Mouse (Mus musculus): Measurements from ENCODE around the gene Rpl36-ps4. TPM values are rescaled to one million over a fixed set of nuclear protein-coding genes. Genes with fewer than 3 reads are reported as not detected.
A peak's percentile ranks its signal among the peaks of the same experiment; 100 is the strongest.
"Not testable (repeated sequence)": the region's sequence is repeated elsewhere in the genome, so short reads cannot be mapped to it uniquely, and the experiment has no call there.

Gene Rpl36-ps4
- total RNA-seq, 2 experiments from 2014 or later: not detected

- DNase-seq: peak; percentile 77
Measured at GRCm38 (mm10) chr17:87948965-87949584, 28.3 kb downstream of the Rpl36-ps4 start.

GRCm38 (mm10) chr17:87954618-87955124 is 33.9 kb downstream of the Rpl36-ps4 start:
- DNase-seq: not testable (repeated sequence)

GRCm38 (mm10) chr17:87957096-87957840 is 36.5 kb downstream of the Rpl36-ps4 start:
- no peak for DNase-seq

- DNase-seq: no peak
Measured at GRCm38 (mm10) chr17:87958283-87958682, 37.5 kb downstream of the Rpl36-ps4 start.

GRCm38 (mm10) chr17:87959406-87959805 is 38.6 kb downstream of the Rpl36-ps4 start:
- DNase-seq: not testable (repeated sequence)

GRCm38 (mm10) chr17:87959931-87960330 is 39.2 kb downstream of the Rpl36-ps4 start:
- not testable (repeated sequence) for DNase-seq

GRCm38 (mm10) chr17:87963081-87964075 is 42.6 kb downstream of the Rpl36-ps4 start:
- DNase-seq: no peak

GRCm38 (mm10) chr17:87968483-87968926 is 47.7 kb downstream of the Rpl36-ps4 start:
- not testable (repeated sequence) for DNase-seq

Other genes starting within 250 kb of the Rpl36-ps4 start
- 10 to 100 TPM; 35.3 to 38.1 TPM for gene Msh2, start 248.6 kb upstream of the Rpl36-ps4 start, total RNA-seq (2021)
- gene Kcnk12, start 123.0 kb upstream of the Rpl36-ps4 start, total RNA-seq (2021): 10 to 100 TPM; 21.6 to 23.7 TPM
- 10 to 100 TPM; 15.0 to 15.4 TPM for gene Msh6, start 54.1 kb downstream of the Rpl36-ps4 start, total RNA-seq (2021)
- gene Fbxo11, start 144.3 kb downstream of the Rpl36-ps4 start, total RNA-seq (2021): 100 to 1,000 TPM; 126 to 132 TPM

Measured in layer of hippocampus, postnatal 36 days (tissue).